Mouse (Mus musculus): ENCODE measurements around the gene Kcnk3.

Kcnk3 gene

DNA sequence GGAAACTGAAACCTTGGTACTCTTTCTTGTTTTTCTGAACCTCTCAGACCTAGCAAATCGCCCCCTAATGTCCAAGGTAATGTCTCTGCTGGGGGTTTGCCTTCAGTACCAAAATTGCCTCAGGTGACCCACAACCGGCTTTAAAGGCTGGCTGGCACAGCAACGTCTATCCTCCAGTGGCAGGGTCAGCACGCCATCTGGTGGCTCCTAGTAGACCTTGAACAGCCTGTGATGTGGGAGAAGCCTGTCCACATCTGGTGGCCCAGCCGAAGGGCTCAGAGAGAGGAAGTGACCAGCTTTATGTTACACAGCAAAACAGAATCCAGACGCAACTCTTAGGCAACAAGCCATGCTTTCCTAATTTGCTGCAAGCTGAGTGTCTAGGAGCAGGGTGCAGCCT, 50.1 kb downstream of the Kcnk3 start:
- DNase-seq (ENCODE audit: low read depth, low spot score) = peak; percentile 36

- peak; percentile 86 for DNase-seq (ENCODE audit: low read depth, low spot score)
These were observed 55.7 kb downstream of the Kcnk3 start for GRCm38 (mm10) chr5:30643477-30644179.

- no peak for DNase-seq (ENCODE audit: low read depth, low spot score)
These were observed 58.1 kb downstream of the Kcnk3 start for GRCm38 (mm10) chr5:30646036-30646435.

DNA sequence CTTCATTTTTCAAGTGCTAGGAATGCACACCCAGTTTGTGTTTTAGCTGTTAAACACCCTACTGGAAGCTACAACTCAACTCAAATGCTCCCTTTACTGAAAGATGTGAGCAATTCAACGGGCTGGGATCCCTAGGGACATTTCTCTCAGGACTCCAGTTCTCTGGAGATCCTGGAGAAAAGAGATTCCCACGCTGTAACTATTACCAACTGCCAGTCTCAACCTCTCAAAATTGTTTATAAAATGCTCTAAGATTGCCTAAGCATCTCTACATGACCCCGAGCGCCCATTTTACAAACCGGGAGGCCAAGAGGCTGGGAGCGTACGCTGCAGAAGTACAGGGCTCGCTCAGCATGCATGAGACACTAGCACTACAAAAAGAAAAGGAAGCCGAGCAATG, 59.4 kb downstream of the Kcnk3 start:
- DNase-seq (ENCODE audit: low read depth, low spot score) = no peak

DNA sequence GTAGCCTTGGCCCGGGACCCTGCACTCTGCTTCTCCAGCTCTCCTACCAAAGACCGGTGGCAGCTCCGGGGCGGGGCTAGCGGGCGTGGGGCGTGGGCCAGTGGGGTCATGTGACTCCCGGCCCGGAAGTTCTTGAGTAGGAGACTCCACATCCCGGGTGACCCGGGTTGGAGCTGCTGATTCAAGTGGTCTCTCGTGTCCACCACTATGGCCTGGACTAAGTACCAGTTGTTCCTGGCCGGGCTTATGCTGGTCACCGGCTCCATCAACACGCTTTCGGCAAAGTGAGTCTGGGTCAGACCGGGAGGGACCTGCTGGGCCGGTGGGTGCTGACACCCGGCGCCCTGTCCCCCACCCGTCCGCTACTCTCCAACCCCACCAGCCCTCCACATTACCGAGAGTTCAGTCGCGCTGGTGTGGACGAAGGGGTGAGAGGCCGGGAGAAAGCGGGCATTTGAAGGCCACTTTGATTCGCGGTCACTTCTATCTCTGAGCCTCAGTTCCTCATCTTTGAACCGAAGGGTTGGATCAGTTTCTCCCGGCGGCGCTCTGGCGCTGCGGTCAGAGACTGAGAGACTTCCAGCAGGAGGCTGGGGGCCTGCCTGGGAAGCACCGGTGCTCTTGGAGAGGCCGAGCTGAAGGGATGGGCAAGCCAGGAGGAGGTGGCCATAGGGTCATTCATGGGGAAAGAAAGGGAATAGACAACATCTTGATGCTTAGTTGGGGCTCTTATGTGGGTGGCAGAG, 60.0 kb downstream of the Kcnk3 start, which contains the start of gene Slc35f6:
TSS of gene Slc35f6 (plus strand) at position 119 of the 746 bp plus-strand sequence.
- DNase-seq (ENCODE audit: low read depth, low spot score) = peak; percentile 65

DNA sequence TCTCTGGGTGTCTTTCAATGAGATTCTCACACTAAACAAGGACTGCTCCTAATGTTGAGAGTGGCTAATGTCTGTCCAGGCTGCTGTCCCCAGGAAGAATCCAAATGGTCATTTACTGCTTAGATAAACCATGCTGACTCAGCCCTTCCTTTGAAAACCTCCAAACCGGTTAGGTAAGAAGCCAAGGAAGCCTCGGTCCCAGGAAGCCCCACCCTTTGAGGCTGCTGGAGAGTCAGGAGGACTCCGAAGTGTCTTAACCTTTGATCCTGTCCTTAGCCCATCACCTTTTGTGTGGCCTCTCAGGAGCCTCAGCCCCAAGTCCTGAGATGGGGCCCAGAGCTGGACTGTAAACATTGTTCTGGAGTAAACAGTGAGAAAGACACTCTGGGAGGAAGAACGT, 61.6 kb downstream of the Kcnk3 start:
- no peak for DNase-seq (ENCODE audit: low read depth, low spot score)

DNA sequence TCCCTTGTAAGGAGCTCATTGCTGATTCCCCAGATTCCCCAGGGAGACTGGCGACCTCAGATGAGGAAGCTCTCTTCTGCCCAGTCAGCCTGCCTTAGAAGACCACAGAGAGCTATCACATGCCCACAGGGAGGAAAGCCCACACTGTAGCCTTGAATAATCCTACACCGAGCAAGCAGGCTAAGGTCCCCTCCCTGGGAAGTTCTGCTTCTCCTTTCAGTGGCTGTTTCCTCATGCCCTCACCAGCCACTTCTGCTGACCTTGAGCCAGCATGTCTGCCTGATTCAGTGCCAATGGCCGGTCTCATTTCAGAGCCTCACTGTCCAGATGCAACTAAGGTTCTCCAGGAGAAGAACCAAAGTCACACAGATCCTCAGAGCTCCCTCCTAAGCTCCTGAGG, 62.8 kb downstream of the Kcnk3 start:
- DNase-seq (ENCODE audit: low read depth, low spot score) = no peak

- no peak for DNase-seq (ENCODE audit: low read depth, low spot score)
These were observed 63.6 kb downstream of the Kcnk3 start for GRCm38 (mm10) chr5:30651554-30651953.

GRCm38 (mm10) chr5:30653246-30653645, 65.3 kb downstream of the Kcnk3 start:
- DNase-seq (ENCODE audit: low read depth, low spot score) = no peak

DNA sequence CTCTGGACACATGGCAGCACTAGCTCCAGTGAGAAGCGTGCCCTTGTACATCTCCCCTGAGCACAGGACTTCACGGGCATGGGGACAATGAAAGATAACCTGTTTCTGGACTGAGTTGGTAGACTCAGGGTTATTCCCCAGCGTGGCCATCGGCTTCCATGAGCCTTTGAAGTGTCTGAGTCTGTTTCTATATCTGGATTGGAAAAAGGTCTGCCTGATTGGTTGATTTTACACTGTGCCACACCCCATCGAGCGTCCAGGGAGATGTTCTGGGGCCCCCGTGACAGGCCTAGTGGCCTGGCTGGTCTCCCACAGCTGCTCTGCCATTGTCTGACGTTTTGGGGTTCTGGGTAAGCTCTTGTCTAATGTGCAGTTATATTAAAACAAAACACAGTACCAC, 67.1 kb downstream of the Kcnk3 start:
- no peak for DNase-seq (ENCODE audit: low read depth, low spot score)

GRCm38 (mm10) chr5:30655526-30656195, 67.7 kb downstream of the Kcnk3 start:
- no peak for DNase-seq (ENCODE audit: low read depth, low spot score)

DNA sequence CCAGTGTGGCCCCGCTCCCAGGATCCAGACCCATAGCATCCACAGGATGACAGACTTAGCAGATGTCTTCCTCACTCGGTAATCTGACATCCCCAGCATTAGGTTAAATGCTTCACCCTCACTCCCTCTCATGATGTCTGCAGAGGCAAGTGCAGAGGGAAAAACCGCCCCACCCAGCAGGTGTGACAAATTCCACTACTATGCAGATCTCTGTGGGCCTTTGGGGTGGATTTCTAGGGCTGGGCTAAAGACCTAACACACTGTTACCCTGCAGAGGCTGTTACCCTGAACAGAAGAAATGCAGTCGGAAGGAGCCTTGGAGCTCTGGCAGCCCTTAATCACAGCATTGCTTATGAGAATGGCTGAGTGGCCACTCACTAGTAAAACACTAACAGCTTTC, 71.1 kb downstream of the Kcnk3 start:
- DNase-seq (ENCODE audit: low read depth, low spot score) = no peak

GRCm38 (mm10) chr5:30660278-30660677, 72.3 kb downstream of the Kcnk3 start:
- no peak for DNase-seq (ENCODE audit: low read depth, low spot score)

DNA sequence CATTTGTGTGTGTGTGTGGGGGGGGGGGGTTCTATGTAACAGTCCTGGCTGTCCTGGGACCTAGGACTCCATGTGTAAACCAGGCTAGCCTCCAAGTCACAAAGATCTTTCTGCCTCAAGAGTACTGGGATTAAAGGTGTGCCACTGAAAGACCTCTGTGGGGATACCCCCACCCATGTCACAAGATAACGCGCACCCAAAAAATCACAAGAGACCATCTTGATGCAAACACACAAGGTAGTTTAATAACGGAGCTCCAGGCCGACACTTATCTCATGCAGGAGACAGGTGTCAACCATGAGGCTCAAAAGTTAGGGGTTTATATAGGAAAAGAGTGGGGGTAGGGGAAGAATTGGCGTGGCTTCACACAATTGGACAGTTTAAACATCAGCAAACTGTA, 72.8 kb downstream of the Kcnk3 start:
- DNase-seq (ENCODE audit: low read depth, low spot score) = no peak

DNA sequence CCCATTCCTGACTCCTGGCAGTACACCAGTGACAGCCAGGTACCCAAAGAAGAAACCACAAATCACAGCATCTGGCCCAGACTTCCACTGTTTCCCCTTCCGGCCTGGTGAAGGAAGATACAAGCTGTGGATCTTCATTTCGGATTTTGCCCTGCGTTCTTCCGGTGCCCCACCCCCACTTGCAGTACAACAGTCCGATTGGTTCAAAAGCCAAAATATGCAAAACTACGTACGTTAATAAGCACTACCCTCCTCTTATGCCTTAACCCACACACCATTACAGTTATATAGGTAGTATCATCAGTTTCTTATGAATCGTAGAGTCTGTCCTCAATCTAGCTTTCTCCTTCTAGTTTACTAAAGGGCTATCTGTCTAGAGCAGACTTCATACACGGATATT, 77.4 kb downstream of the Kcnk3 start:
- DNase-seq (ENCODE audit: low read depth, low spot score) = no peak

- peak; percentile 70 for DNase-seq (ENCODE audit: low read depth, low spot score)
These were observed 78.0 kb downstream of the Kcnk3 start for GRCm38 (mm10) chr5:30665968-30666367.

GRCm38 (mm10) chr5:30666391-30667195, 78.6 kb downstream of the Kcnk3 start, which contains the start of gene Cenpa:
TSS of gene Cenpa (plus strand) at chr5:30666777.
- DNase-seq (ENCODE audit: low read depth, low spot score) = peak; percentile 97

- no peak for DNase-seq (ENCODE audit: low read depth, low spot score)
These were observed 79.2 kb downstream of the Kcnk3 start for GRCm38 (mm10) chr5:30667215-30667614.

GRCm38 (mm10) chr5:30667686-30668085, 79.7 kb downstream of the Kcnk3 start:
- no peak for DNase-seq (ENCODE audit: low read depth, low spot score)

DNA sequence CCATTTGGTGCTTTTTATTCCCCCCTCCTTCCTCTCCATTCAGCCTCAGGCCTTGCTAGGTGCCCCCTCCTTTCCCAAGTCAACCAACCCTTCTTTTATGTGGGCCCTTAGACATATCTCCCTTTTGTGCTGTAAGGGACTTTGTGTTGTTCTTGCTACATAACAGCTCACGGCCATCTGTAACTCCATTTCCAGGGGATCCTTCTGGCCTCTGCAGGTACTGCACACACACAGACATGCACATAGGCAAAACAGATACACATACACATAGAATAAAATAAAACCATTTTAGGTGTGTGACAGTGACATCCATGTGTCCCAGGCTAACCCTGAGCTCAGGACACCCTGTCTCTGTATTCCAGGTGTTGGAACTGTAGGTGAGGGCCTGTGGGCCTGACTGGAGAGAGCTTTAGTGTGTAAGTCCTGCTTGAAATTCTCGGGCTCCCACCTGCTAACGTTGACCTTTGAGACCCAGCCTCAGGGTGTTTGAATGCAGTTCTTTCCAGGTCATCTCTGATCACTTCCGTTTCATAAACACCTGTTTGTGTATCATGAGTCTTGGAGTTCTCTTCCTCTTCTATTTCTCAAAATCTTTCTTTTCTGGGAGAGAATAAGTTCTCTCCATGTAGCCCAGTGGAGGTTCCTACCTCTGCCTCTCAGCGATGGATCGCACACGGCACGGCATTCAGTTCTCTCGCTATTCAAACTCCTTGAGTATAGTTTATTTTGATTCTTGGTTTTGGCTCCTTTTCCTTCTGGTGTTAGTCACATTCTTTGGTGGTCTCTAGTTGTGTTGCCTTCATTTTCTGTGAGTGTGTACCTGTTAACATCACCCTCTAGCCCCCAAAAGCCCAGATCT, 80.9 kb downstream of the Kcnk3 start:
- no peak for DNase-seq (ENCODE audit: low read depth, low spot score)

- DNase-seq (ENCODE audit: low read depth, low spot score) = no peak
These were observed 81.5 kb downstream of the Kcnk3 start for GRCm38 (mm10) chr5:30669496-30669830.

Measured in telencephalon, adult 2 months (tissue).